Mouse (Mus musculus) kidney, postnatal 0 days (tissue): ENCODE measurements around the gene Rasd2. TPM values are rescaled to one million over a fixed set of nuclear protein-coding genes. Genes with fewer than 3 reads are reported as not detected.
A peak's percentile ranks its signal among the peaks of the same experiment; 100 is the strongest.

Experiments
- ATAC-seq: fragments of 200-750 bp; cut with Nextera tagmentation; replicated peaks from 2 replicates; pipeline ENCODE4 v1.8.0; 2017; ENCODE audit warnings: low read depth, moderate number of reproducible peaks, moderate TSS enrichment, moderate library complexity; ENCODE audit not compliant: low FRiP score
- DNase-seq: peaks from one replicate; pipeline ENCODE4 v3.0.0-alpha.2; 2016; ENCODE audit warnings: low spot score
- H3K27ac ChIP-seq: fragments of 300-500 bp; sonication (generic); 2 replicates; pipeline ENCODE4 v1.5.1; 2014; ENCODE audit warnings: mild to moderate bottlenecking
- H3K27me3 ChIP-seq: fragments of 300-500 bp; sonication (generic); 2 replicates; pipeline ENCODE4 v1.6.1; 2014; ENCODE audit warnings: low read length, mixed read lengths; ENCODE audit not compliant: insufficient read depth
- H3K36me3 ChIP-seq: fragments of 300-500 bp; sonication (generic); 2 replicates; pipeline ENCODE4 v1.6.1; 2014; ENCODE audit warnings: low read length, mixed read lengths; ENCODE audit not compliant: insufficient read depth
- H3K4me1 ChIP-seq: fragments of 300-500 bp; sonication (generic); replicated peaks from 2 replicates; pipeline ENCODE4 v1.6.1; 2014; ENCODE audit warnings: antibody characterized with exemption, low read length, mixed read lengths; ENCODE audit not compliant: insufficient read depth
- H3K4me2 ChIP-seq: fragments of 300-500 bp; sonication (generic); 2 replicates; pipeline ENCODE4 v1.6.1; 2014; ENCODE audit warnings: mild to moderate bottlenecking, low read length, moderate library complexity, mixed read lengths
- H3K4me3 ChIP-seq: fragments of 300-500 bp; sonication (generic); replicated peaks from 2 replicates; pipeline ENCODE4 v1.5.1; 2014; ENCODE audit warnings: low read depth, low read length
- H3K9ac ChIP-seq: fragments of 300-500 bp; sonication (generic); 2 replicates; pipeline ENCODE4 v1.6.1; 2014; ENCODE audit warnings: low read depth, low read length
- H3K9me3 ChIP-seq: fragments of 300-500 bp; sonication (generic); replicated peaks from 2 replicates; pipeline ENCODE4 v1.6.1; 2016; ENCODE audit warnings: low read length, inconsistent platforms, mixed read lengths
- CTCF ChIP-seq: IDR thresholded peaks from 2 replicates; pipeline ENCODE4 v1.5.1; 2016; ENCODE audit warnings: antibody characterized with exemption, low read depth, mild to moderate bottlenecking, moderate library complexity
- whole genome bisulfite sequencing: fragments of 180-500 bp; shearing (Covaris S2); extraction: QIAGEN DNeasy Blood & Tissue Kit; methylation state at CpG from one replicate; pipeline ENCODE4 v1.1.7; 2014; 5-methylcytosine and 5-hydroxymethylcytosine counted together
- polyA plus RNA-seq: library from polyadenylated mRNA; unstranded; fragments of >200 nt; fragmentation: Nextera tagmentation; extraction: Ambion mirVana; gene quantifications from 2 replicates; pipeline ENCODE4 v1.2.1, GENCODE M21; 2015

Gene Rasd2
- polyA plus RNA-seq, 1 experiment from 2014 or later, result 1.4 TPM

- peaks cover 15% of the 10 kb centered on the region for H3K27me3 ChIP-seq
- no peak overlapping the region for H3K9ac ChIP-seq
- no peaks in the 10 kb centered on the region for H3K36me3 ChIP-seq
- H3K4me3 ChIP-seq, result no peak overlapping the region
- H3K27ac ChIP-seq, result no peak overlapping the region
- no peak for ATAC-seq
- H3K4me1 ChIP-seq, result peaks cover 6% of the 10 kb centered on the region
- H3K4me2 ChIP-seq, result no peak overlapping the region
- no peaks in the 10 kb centered on the region for H3K9me3 ChIP-seq
- no peak for DNase-seq
- no peak for TF ChIP-seq CTCF
- 83% methylated on average over 8 of the region's 8 CpGs for WGBS
Observed at GRCm38 (mm10) chr8:75216886-75217285, 3.1 kb downstream of the Rasd2 start.

- Histone ChIP-seq H3K27ac (no peak overlapping the region), H3K36me3 (no peaks in the 10 kb centered on the region), H3K4me2 (no peak overlapping the region), H3K27me3 (peaks cover 15% of the 10 kb centered on the region), H3K4me1 (peaks cover 6% of the 10 kb centered on the region), H3K9me3 (no peaks in the 10 kb centered on the region), H3K4me3 (no peak overlapping the region), H3K9ac (no peak overlapping the region)
- DNase-seq (peak; percentile 93), ATAC-seq (peak; percentile 29)
- TF ChIP-seq CTCF, result peak; percentile 92
- WGBS, result 16% methylated on average over 4 of the region's 4 CpGs
Observed at GRCm38 (mm10) chr8:75217969-75218368, 4.2 kb downstream of the Rasd2 start.

GRCm38 (mm10) chr8:75219877-75220738 lies 6.4 kb downstream of the Rasd2 start:
- Histone ChIP-seq H3K4me1 (no peaks in the 10 kb centered on the region), H3K27ac (no peak overlapping the region), H3K27me3 (no peaks in the 10 kb centered on the region), H3K9ac (no peak overlapping the region), H3K4me3 (no peak overlapping the region), H3K9me3 (no peaks in the 10 kb centered on the region), H3K36me3 (no peaks in the 10 kb centered on the region), H3K4me2 (no peak overlapping the region)
- peak; percentile 73 for TF ChIP-seq CTCF
- ATAC-seq (0 out of 2 replicates have a peak, but pooled peaks have one; percentile 10), DNase-seq (peak; percentile 68)
- 55% methylated on average over 5 of the region's 5 CpGs for WGBS

DNA sequence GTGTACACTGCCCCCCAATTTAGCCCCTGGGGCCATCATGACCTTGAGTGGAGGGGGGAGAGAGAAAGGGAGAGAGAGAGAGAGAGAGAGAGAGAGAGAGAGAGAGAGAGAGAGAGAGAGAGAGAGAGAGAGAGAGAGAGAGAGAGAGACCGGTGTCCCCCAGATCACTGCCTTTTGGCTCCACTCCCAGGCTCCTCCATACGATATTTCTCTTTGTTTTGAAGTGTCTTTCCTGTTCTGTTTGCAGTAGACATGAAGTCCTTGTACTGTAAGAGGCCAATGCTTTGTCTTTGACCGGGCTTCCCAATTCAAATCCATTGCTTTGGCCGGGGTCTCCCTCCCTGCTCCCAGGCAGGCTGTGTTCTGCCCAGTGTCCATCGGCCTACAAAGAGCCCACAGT lies 8.9 kb downstream of the Rasd2 start:
- H3K4me2 ChIP-seq, result no peak overlapping the region
- H3K27ac ChIP-seq, result no peak overlapping the region; the same call in 1 of the 2 replicates
- no peak for TF ChIP-seq CTCF
- H3K9me3 ChIP-seq, result no peaks in the 10 kb centered on the region
- DNase-seq, result peak; percentile 50
- no peaks in the 10 kb centered on the region for H3K4me1 ChIP-seq
- WGBS, result 53% methylated on average over 5 of the region's 5 CpGs
- no peaks in the 10 kb centered on the region for H3K36me3 ChIP-seq
- H3K27me3 ChIP-seq, result no peaks in the 10 kb centered on the region
- H3K4me3 ChIP-seq, result no peak overlapping the region
- no peak for ATAC-seq
- no peak overlapping the region for H3K9ac ChIP-seq

DNA sequence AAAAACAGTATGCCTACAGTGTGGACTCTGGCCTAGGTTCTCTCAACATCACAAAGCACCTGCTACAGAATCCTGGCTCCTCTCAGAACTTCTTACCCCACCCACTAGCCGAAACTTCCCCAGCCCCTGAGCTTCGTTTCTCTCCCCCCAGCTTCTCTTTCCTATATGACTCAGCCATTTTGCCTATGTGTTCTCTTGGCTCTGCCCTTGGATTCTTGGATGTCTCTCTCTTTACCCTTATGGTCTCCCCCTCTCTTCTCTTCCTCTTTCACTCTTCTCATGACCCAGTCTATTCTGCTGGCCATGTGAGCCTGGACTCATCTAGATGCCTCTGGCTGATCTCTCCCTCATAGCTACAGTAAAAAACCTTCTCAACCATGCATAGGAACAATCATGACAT lies 13.0 kb downstream of the Rasd2 start:
- H3K9me3 ChIP-seq, result no peaks in the 10 kb centered on the region
- WGBS, result 79% methylated on average over 2 of the region's 2 CpGs
- no peaks in the 10 kb centered on the region for H3K36me3 ChIP-seq
- DNase-seq, result no peak
- TF ChIP-seq CTCF, result no peak
- no peak overlapping the region for H3K9ac ChIP-seq
- H3K27me3 ChIP-seq, result no peaks in the 10 kb centered on the region
- H3K4me1 ChIP-seq, result no peaks in the 10 kb centered on the region
- no peak for ATAC-seq
- H3K4me3 ChIP-seq, result no peak overlapping the region
- H3K27ac ChIP-seq, result no peak overlapping the region
- H3K4me2 ChIP-seq, result no peak overlapping the region

- ATAC-seq (no peak), DNase-seq (peak; percentile 54)
- H3K9me3 ChIP-seq, result no peaks in the 10 kb centered on the region
- 61% methylated on average over 4 of the region's 4 CpGs for WGBS
- H3K27ac ChIP-seq, result no peak overlapping the region
- H3K27me3 ChIP-seq, result no peaks in the 10 kb centered on the region
- no peaks in the 10 kb centered on the region for H3K4me1 ChIP-seq
- H3K36me3 ChIP-seq, result no peaks in the 10 kb centered on the region
- TF ChIP-seq CTCF, result peak; percentile 76
- H3K4me3 ChIP-seq, result no peak overlapping the region
- no peak overlapping the region for H3K9ac ChIP-seq
- H3K4me2 ChIP-seq, result no peak overlapping the region
Observed at GRCm38 (mm10) chr8:75233915-75234554, 20.3 kb downstream of the Rasd2 start.
